Mouse (Mus musculus): Measurements from ENCODE around the gene Crcp. TPM values are rescaled to one million over a fixed set of nuclear protein-coding genes. Genes with fewer than 3 reads are reported as not detected.
"Not testable (repeated sequence)": the region's sequence is repeated elsewhere in the genome, so short reads cannot be mapped to it uniquely, and the experiment has no call there.

Gene Crcp
- polyA plus RNA-seq, 1 experiment = 44.8 TPM

DNA sequence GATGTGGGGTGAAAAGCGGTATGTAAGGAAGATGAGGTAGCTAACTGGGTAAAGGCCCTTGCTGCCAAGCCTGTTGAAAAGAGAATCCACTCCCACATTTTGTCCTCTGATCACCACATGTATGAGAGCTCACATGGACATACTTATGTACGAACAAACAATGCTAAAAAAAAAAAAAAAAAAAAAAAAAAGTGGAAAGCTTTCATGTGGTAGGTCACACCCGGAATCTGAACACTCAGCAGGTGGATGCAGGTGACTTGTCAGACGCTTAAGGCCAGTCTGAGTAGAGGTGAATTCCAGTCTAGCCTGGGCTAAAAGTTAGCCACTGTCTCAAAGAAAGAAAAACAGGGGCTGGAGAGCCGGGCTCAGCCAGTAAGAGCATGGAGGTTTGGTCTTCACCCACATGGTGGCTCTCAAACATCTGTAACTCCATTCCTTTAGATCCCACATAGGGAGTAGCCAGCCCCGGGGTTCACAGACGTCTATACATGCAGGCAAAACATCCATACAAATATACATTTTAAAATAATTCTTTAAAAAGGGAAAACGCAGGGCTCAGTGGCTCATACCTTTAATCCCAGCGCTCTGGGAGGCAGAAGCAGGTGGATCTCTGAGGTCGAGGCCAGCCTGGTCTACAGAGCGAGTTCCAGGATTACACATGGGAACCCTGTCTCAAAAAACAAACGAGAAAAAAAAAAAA lies 5.9 kb upstream of the Crcp start:
- DNase-seq (ENCODE audit: extremely low spot score in 1 of 2, low spot score in 1 of 2) = no peak

DNA sequence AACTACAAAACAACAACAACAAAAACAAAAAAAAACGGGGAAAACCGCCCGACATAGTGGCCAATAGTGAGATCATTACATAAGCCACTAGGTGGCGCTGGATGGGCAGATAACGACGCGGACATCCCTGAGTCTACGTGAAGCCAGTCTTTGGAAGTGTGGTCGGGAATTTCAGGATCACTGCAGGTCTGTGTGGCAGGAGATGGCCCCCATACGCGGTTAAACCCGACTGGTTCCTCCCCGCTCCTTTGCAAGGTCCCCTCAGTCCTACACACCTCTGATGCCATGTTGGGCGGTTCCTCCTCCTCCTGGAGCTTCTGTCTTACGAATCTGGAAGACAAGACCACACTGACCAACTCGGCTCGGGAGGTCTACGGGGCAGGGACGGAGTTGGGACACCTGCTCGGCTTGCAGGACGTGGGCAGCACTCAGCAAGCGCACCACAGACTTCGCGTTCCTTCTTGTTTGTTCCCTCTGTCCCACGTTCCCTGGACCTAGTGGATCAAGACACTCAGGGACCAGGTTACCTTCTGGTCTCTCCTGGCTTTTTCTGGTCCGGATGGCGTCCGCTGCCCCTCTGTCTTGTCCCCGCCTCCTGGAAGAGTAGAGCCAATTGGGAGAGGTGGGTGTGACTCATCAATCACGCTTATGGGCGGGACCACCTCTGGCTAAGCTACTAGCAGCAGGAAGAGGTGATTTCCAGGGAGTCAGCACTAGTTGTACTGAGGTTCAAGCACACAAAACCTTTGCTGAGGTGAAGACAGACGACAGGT lies 5.1 kb upstream of the Crcp start:
- DNase-seq (ENCODE audit: extremely low spot score in 1 of 2, low spot score in 1 of 2) = peak; percentile 72 to 84

GRCm38 (mm10) chr5:130027134-130027533 lies 2.0 kb upstream of the Crcp start:
- no peak for DNase-seq (ENCODE audit: extremely low spot score in 1 of 2, low spot score in 1 of 2)

GRCm38 (mm10) chr5:130027696-130028095 lies 1.4 kb upstream of the Crcp start:
- no peak for DNase-seq (ENCODE audit: extremely low spot score in 1 of 2, low spot score in 1 of 2)

DNA sequence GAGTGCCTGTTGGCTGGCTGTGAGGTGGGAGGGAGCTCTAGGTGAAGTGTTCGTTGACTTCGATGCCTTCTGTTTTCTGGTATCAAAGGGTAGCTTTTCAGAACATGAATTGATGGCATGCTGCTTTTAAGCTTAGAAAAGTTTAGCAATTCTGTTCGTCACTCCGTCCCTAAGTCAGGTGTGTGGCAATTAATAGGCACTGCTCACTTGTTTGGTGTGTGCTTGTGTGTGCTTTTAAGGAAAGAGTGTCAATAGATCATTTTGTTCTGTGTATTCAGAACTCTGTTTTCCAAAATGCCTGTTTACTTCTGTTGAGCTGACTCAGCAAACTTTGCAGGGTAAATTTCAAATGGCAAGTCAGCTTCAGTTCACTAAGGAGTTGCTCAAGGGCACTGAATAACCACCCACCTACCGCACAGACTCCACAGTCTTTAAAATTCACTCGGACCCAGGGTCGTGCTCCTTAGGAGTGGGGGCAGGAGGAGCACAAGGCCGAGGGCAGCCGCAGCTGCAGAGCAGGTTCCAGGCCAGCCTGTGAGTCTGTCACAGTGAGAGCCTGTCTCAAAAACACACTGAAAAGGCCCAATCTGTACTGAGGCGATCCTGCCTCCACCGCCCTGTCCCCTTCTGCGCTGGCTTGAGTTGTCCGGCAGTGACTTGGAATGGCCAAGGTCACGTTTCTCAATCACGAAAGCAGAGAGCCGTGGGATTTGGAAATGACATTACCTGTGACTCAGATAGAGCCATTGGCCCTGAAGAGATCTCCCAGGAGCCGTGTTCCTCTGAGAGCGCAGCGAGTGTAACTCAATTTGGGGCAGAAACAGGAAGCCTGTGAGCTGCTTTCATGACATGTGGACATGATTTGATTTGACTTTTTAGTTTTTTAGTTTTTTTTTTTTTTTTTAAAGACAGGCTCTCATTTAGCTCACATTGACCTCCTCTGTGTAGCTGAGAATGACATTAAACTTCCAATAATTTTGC lies 2.6 kb downstream of the Crcp start:
- DNase-seq (ENCODE audit: extremely low spot score in 1 of 2, low spot score in 1 of 2) = no peak

GRCm38 (mm10) chr5:130033869-130034268 lies 4.8 kb downstream of the Crcp start:
- DNase-seq (ENCODE audit: extremely low spot score in 1 of 2, low spot score in 1 of 2) = no peak

GRCm38 (mm10) chr5:130036300-130036699 lies 7.2 kb downstream of the Crcp start:
- not testable (repeated sequence) for DNase-seq (ENCODE audit: extremely low spot score in 1 of 2, low spot score in 1 of 2)

- peak; percentile 19 to 79 for DNase-seq (ENCODE audit: extremely low spot score in 1 of 2, low spot score in 1 of 2)
These were observed 8.8 kb downstream of the Crcp start for GRCm38 (mm10) chr5:130037752-130038455.

- DNase-seq (ENCODE audit: extremely low spot score in 1 of 2, low spot score in 1 of 2) = no peak
These were observed 11.7 kb downstream of the Crcp start for GRCm38 (mm10) chr5:130040797-130041196.

DNA sequence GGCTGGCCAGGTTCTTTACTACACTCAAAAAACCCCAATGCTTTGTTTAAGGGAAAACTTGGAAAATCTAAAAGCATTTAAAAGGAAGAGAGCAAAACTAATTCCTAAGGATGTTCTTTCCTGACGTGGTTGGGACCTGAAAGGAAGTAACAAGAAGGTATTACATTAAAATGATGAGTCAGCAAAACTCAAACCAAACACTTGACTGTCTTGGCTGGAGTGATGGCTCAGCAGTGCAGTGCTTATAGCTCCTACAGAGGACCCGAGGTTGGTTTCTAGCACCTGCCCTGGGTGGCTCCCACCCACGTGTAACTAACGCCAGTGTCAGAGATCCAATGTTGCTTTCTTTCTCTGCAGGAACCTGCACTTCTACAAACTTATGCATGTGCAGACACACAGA lies 12.2 kb downstream of the Crcp start:
- no peak for DNase-seq (ENCODE audit: extremely low spot score in 1 of 2, low spot score in 1 of 2)

DNA sequence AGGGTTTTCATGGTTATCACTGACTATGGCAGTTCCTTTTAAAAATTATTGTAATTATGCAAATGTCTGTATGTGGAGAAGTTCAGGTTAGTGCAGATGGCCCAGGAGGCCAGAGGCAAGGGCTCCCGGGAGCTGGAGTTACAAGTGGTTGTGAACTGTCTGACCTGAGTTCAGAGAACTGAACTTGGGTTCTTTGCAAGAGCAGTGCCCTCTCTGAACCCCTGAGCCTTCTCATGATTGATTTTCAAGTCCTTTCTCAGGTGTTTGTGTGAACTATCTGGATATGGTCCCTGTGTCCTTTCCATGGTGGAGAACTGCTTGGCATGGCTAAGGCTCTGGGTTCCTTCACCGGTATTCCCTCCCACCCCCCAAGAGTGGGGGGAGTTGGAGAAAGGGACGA lies 14.7 kb downstream of the Crcp start:
- no peak for DNase-seq (ENCODE audit: extremely low spot score in 1 of 2, low spot score in 1 of 2)

- peak; percentile 30 to 74 for DNase-seq (ENCODE audit: extremely low spot score in 1 of 2, low spot score in 1 of 2)
These were observed 15.2 kb downstream of the Crcp start for GRCm38 (mm10) chr5:130044201-130044695.

DNA sequence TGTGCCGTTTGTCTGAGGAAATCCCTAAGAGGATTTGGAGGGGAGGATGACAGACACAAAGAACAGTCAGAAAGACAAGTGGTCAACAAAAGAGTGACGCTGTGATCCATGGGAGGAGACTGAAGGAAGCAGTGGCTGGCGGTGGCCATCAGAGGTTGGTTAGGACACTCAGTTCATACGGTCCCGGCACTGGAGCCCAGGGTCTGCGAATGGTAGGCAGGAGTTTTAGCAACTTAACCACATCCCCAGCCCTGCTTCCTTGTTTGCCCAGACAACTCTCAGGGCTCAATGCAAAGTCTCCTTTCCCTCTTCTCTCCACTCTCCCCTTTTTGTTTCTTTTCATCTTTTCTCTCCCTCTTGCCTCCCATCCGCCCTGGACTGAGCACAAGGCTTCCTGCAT lies 17.0 kb downstream of the Crcp start:
- DNase-seq (ENCODE audit: extremely low spot score in 1 of 2, low spot score in 1 of 2) = no peak

- no peak for DNase-seq (ENCODE audit: extremely low spot score in 1 of 2, low spot score in 1 of 2)
These were observed 17.5 kb downstream of the Crcp start for GRCm38 (mm10) chr5:130046589-130046988.

GRCm38 (mm10) chr5:130047013-130047412 lies 17.9 kb downstream of the Crcp start:
- DNase-seq (ENCODE audit: extremely low spot score in 1 of 2, low spot score in 1 of 2) = no peak

GRCm38 (mm10) chr5:130048786-130049520 lies 19.9 kb downstream of the Crcp start:
- DNase-seq (ENCODE audit: extremely low spot score in 1 of 2, low spot score in 1 of 2) = no peak

GRCm38 (mm10) chr5:130050416-130050815 lies 21.3 kb downstream of the Crcp start:
- no peak for DNase-seq (ENCODE audit: extremely low spot score in 1 of 2, low spot score in 1 of 2)

DNA sequence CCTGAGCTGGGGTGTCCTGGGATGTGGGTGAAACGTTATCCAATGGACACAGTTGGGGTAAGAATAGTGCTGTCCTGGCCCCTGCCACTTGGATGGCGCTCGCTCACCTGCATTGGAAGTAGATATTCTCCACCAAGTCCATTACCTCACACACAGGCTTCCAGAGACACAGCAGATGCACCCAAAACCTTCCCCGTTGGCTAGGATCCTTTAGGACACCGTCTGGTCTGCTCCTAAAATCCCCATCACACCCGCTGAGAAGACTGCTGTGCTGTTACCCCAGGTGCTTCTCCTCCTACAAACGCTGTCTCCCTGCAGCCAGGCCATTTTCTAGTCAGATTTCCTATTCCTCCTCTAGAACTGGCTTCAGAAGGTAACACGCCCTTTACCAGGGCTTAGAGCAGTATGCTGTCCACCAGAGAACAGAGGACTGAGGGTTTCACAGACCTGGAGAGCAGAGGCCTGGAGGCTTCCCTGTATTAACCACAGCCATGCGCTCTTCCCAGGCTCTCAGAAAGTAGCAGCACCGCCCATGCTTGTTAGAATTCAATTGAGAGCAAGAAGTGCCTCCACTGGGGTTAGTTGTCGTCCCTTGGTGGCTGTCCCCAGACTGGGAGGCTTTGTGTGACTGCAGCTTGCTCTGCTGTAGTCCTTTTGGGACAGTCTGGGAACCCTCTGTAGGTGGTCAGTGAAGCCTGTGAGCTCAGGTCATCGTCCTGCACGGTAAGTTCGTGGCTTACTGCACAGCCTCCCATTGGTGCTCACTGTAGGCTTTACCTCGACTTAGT lies 22.2 kb downstream of the Crcp start:
- DNase-seq (ENCODE audit: extremely low spot score in 1 of 2, low spot score in 1 of 2) = no peak

- DNase-seq (ENCODE audit: extremely low spot score in 1 of 2, low spot score in 1 of 2) = no peak
These were observed 23.4 kb downstream of the Crcp start for GRCm38 (mm10) chr5:130052510-130052909.

All from frontal cortex, adult 2 months (tissue).